ENCODE assay signal across 22 mouse cellular contexts in the genomic region with DNA sequence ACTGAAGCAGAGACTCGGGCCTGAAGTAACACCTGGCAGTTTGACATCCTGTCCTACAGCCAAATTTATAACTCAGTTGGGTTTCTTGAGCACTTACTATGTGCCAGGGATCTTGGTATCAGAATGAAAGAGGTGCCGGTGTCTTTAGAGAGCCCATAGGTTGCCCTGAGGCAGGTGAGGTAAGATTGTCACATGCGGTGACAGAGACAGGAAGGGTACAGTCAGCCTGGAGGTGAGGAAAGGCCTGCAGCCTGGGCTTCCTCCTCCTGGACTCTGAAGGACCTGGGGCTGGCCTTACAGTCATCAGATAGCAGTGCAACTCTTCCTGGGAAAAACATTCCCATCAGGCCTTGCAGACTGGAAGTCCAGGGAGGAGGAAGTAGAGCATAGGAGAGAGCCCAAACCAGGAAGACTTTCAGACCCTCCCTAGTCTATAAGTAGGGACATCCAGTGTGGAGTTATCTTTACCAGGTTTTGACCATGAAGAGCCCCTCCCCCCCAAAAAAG. TPM values are rescaled to one million over a fixed set of nuclear protein-coding genes. Genes with fewer than 3 reads are reported as not detected.
"Had no signal": no experiment of that assay in that cellular context is flagged by ENCODE, and none has a peak within 500 bp of the region (broad histone marks: within the 10 kb centered on the region; RNA-seq: fewer than 3 reads in every experiment).

No protein-coding gene starts in this region.

- H3K4me3 ChIP-seq: left cerebral cortex, adult 2 months; limb, embryonic 10.5 days; liver, embryonic 15.5 days; megakaryocyte, embryonic 14.5 days; midbrain, embryonic 15.5 days; neural tube, embryonic 12.5 days had no signal

- DNase-seq: kidney, adult 8-10 months; lung, adult 2 months; retina, postnatal 1 day; right cerebral cortex, postnatal 4 days; spleen, adult 18-20 months; thymus, postnatal 14 days had no signal

- H3K27me3 ChIP-seq: liver, embryonic 15.5 days; midbrain, embryonic 15.5 days; neural tube, embryonic 12.5 days had no signal

- ATAC-seq: lung, postnatal 0 days; midbrain, embryonic 15.5 days had no signal

- H3K27ac ChIP-seq: left cerebral cortex, adult 2 months; limb, embryonic 10.5 days; liver, embryonic 15.5 days; neural tube, embryonic 12.5 days had no signal

- H3K36me3 ChIP-seq: limb, embryonic 10.5 days; liver, embryonic 15.5 days; midbrain, embryonic 15.5 days; neural tube, embryonic 12.5 days had no signal

- H3K4me1 ChIP-seq: liver, embryonic 15.5 days had no signal

RNA-seq across cellular contexts. Expression of gene Zfp957, which starts 25.1 kb away (rescaled TPM):
- total RNA-seq: layer of hippocampus, postnatal 25 days; left cerebral cortex, adult 2 months; left cerebral cortex, postnatal 14 days; monocyte, adult 5-6 weeks; neutrophil, adult 5-6 weeks had no signal
- polyA plus RNA-seq: kidney, embryonic 16.5 days; limb, embryonic 10.5 days; limb, embryonic 14.5 days; liver, embryonic 11.5 days; liver, embryonic 15.5 days; lung, adult 2 months; lung, postnatal 0 days; midbrain, embryonic 11.5 days; neural tube, embryonic 12.5 days; stomach, embryonic 14.5 days had no signal
